Mouse (Mus musculus): ENCODE data around the gene Htra1. TPM values are rescaled to one million over a fixed set of nuclear protein-coding genes. Genes with fewer than 3 reads are reported as not detected.

Htra1 gene
- total RNA-seq (2023), result not detected

DNA sequence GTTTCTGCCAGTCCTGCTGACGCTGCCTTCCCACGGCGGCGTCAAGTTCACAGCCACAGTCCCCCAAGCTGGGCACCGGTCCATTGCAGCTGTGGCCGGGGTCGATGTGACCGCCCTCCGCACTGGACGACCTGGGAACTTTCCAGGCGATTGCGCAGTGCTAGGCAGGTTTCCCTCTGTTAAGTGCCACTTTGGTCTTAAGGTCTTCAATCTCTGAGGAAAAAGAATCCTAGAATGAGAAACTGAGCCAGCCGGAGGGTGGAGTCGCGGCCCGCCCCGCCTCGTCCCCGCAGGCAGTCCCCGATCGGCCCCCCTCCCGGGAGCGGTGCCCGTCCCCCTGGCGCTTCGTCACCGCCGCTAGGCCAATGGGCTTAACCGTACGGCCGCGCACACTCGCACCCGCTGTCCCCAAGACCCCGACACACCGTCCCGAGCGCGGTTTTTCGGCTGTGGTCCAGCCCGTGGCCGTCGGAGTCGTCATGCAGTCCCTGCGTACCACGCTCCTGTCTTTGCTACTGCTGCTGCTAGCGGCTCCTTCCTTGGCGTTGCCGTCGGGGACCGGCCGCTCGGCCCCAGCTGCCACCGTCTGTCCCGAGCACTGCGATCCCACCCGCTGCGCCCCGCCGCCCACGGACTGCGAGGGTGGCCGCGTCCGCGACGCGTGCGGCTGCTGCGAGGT, at the start of gene Htra1:
Gene Htra1, plus strand, starts transcription at position 319 of the 679 bp plus-strand sequence.

DNA sequence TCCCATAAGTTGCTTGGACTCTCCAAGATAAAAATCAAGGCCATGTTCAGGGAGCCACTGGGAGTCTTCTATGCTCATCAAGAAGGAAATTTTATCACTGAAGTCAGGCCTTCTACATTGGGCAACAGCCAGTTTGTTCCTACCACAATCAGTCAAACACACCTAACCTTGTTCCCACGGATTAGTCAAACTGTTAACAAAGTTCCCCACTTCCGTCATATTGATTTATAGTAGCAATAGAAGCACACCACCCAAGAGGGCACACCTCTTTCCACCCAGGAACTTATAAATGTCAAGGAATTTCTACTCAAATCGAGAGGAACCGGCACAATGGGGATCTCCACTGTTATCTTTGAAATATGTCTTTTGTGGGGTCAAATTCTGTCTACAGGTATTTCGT, 95.8 kb downstream of the Htra1 start, which contains the start of gene Dmbt1:
Gene Dmbt1, plus strand, starts transcription at position 299 of the 400 bp plus-strand sequence.

Other genes starting within 250 kb of the Htra1 start
- gene Btbd16, start 162.0 kb upstream of the Htra1 start, total RNA-seq (2023), result under 1 TPM; 0.80 to 0.87 TPM
- 10 to 100 TPM; 79.0 to 81.5 TPM for gene Plekha1, start 70.4 kb upstream of the Htra1 start, total RNA-seq (2023)
- 10 to 100 TPM; 12.9 to 16.0 TPM for gene Dmbt1, start 95.9 kb downstream of the Htra1 start, total RNA-seq (2023)
- not detected for gene 4933402N03Rik, start 210.2 kb downstream of the Htra1 start, total RNA-seq (2023)
- gene 5430419D17Rik, start 238.3 kb downstream of the Htra1 start, total RNA-seq (2023), result not detected

Measured in T-cell, adult 66 days (primary cell).